Mouse (Mus musculus): ENCODE measurements around the gene Igdcc4.

Igdcc4 gene

DNA sequence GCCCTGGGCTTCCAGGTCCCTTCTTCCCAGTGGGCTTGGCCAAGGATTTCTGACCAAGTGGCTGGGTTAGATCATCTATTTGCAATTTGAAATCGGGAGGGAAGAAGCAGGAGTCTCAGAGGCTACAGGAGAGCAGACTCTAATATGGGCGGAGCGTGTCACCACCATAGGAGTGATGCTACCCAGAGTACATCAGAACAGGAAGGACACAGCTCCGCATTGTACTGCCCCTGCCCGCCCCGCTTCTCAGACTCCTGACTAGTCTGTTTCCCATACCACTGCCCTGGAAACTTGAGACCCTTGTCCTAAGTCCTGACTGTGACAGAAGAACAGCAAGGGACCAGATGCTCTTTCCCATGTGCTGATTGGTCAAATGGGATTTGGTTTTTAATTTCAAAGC, 56.3 kb downstream of the Igdcc4 start:
- WGBS: 85% methylated on average over 6 of the region's 6 CpGs

- 83% methylated on average over 4 of the region's 4 CpGs for WGBS
Observed at GRCm38 (mm10) chr9:65161188-65161587, 59.9 kb downstream of the Igdcc4 start.

DNA sequence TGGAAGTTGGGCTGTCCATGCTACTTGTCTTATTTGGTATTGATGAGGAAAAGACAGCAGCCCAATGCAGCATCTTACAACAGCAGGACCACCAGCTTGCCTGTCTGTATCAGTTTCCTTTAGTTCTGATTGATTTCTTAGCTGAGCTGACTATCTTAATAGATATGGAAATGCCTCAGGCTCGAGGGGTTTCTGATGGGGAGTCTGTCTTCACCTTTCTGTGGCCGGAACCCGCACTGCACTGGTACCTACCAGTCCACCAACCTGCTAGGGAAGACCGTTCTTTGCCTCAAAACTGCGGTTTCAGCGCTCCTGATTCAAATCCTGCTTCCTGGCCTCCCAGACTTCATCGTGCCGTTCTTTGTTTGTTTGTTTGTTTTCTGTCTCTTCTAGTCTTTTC, 60.6 kb downstream of the Igdcc4 start:
- 69% methylated on average over 8 of the region's 8 CpGs for WGBS

- 5% methylated on average over 62 of the region's 69 CpGs for WGBS
Observed at GRCm38 (mm10) chr9:65162711-65163639, 61.7 kb downstream of the Igdcc4 start.

DNA sequence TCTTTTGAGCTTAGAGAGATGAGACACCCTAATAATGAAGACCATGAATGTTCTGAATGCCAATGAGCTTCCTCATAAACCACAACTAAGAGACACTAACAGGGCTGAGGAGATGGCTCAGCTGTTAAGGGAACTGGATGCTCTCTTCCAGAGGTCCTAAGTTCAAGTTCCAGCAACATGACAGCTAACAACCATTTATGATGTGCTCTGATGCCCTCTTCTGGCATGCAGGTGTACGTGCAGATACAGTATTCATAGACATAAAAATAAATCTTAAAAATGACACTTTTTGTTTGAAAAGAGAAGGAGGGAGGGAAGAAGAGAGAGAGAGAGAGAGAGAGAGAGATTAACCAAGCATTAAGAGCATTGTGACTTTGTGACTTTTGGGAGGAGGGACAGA, 63.6 kb downstream of the Igdcc4 start:
- 32% methylated on average over 1 of the region's 1 CpGs for WGBS

DNA sequence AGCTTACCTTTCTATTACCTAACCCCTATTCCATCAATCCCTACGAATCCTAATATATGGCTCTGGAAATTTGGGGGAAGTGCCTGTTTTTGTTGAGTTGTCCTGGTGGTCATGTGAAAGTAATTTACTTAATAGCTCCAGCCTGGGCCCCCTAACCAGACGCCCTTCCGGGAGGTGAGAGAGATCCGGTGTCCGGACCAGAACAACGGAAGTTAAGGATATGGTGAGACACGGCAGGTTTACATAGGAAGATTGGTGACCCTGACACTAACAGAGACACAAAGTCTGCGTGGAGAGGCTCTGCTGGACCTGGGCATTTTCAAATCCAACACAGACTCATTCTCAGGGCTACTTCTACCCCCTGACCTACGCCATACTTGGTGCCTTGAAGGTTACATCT, 65.1 kb downstream of the Igdcc4 start:
- WGBS: 91% methylated on average over 9 of the region's 9 CpGs

- 59% methylated on average over 6 of the region's 6 CpGs for WGBS
Observed at GRCm38 (mm10) chr9:65168534-65168933, 67.2 kb downstream of the Igdcc4 start.

- WGBS: 85% methylated on average over 4 of the region's 4 CpGs
Observed at GRCm38 (mm10) chr9:65168952-65169351, 67.7 kb downstream of the Igdcc4 start.

GRCm38 (mm10) chr9:65172654-65173053, 71.4 kb downstream of the Igdcc4 start:
- WGBS: 87% methylated on average over 9 of the region's 9 CpGs

GRCm38 (mm10) chr9:65175234-65175938, 74.1 kb downstream of the Igdcc4 start:
- 71% methylated on average over 5 of the region's 5 CpGs for WGBS

- 52% methylated on average over 9 of the region's 9 CpGs for WGBS
Observed at GRCm38 (mm10) chr9:65175939-65176871, 74.9 kb downstream of the Igdcc4 start.

GRCm38 (mm10) chr9:65177497-65177896, 76.2 kb downstream of the Igdcc4 start:
- 88% methylated on average over 3 of the region's 3 CpGs for WGBS

DNA sequence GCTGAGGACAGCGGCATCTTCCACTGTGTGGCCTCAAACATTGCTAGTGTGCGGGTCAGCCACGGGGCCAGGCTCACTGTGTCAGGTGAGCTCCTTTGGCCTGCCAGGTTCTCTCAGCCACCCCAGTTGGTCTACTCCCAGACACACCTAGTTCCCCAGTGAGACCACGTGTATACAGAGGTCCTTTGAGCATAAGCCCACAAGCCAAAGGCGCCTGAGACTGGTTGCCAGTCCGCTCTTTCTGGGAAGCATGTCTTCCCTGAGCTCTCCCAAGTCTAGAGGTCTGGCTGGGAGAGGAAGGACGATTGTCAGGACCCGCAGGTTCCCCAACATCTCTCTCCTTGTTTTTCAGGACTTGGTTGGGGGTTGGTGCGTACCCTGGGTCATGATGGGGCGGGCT, 76.6 kb downstream of the Igdcc4 start:
- WGBS: 88% methylated on average over 10 of the region's 10 CpGs

DNA sequence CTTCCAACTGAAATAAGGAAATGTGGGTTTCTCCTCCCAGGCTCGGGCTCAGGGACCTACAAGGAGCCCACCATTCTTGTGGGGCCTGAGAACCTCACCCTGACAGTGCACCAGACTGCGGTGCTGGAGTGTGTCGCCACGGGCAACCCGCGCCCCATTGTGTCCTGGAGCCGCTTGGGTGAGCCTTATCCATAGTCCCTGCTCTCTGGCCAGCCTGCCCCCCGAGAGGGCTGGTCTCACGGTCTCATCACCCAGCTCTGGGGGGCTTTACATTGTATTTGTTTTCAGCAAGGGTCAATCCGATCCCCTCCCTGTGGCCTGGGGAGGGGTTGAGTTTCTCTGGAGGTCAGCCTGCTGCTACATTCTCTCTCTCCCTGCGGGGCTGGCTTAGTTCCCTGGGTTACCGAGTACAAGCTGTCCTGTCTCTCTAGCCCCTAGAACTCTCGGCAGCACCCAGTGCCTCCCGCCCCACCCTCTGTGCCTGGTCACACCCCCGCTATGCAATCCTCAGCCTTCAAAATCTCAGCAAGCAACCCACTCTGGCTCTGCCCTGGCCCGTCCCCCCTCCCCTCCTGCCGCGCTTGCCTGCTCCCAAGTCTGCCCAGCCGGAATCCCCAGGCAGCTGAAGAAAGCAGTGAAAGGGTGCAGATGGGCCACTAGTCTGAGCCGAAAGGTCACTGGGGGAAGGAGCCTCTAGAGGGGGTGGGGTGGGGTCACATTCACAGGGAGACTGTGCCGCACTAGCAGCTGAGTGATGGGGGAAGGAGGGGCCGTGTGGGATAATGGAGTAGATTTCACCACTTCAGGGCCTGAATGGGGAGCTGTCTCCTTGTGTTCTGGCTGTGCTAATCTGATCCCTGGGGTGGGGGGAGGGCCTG, 77.3 kb downstream of the Igdcc4 start:
- 51% methylated on average over 22 of the region's 22 CpGs for WGBS

DNA sequence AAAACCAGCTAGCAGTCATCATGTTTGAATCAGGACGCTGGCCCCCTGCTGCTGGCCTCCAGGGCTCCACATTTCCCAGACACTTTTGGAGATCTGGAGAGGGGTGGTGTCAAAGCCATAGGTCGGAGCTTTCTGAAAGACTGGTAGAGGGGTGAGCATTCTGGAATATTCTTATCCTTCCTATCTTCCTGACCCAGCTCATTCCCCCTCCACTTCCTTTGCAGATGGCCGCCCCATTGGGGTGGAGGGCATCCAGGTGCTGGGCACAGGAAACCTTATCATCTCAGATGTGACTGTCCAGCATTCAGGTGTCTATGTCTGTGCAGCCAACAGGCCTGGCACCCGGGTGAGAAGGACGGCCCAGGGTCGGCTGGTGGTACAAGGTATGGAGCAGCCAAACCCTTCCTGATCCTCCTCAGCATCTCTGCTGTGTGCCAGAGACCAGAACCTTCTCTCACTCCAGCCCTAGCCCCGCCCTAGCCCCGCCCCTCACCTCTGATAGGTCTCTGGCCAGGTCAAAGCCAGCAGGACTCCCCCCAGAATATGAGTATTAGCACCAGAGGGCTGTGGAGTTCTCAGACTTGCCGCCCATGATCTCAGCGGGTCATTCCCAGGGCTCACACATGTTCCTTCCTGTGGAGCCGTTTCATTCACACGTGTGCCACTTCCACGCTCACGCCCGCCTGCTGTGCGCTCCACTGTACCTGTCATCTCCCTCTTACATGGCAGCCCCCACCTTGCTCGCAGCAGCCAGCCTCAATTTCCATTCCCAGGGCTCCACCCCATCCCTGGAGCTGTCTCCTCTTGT, 78.7 kb downstream of the Igdcc4 start:
- 75% methylated on average over 17 of the region's 17 CpGs for WGBS
